Mouse (Mus musculus): ENCODE measurements around the gene Ttc29. TPM values are rescaled to one million over a fixed set of nuclear protein-coding genes. Genes with fewer than 3 reads are reported as not detected.

Gene Ttc29
- polyA plus RNA-seq, 1 experiment = not detected

GRCm38 (mm10) chr8:78344006-78344405 lies 130.9 kb downstream of the Ttc29 start:
- WGBS = 86% methylated on average over 2 of the region's 2 CpGs
- Histone ChIP-seq H3K4me1 (ENCODE audit: control insufficient read depth, insufficient read depth, low read length) (no peaks in the 10 kb centered on the region), H3K27ac (ENCODE audit: insufficient read depth, low read depth, low read length) (no peak overlapping the region), H3K4me3 (ENCODE audit: insufficient read depth, low read depth, low read length) (no peak overlapping the region)
- TF ChIP-seq CTCF (IDR thresholded peaks at IDR 0.05; ENCODE audit: insufficient read depth, low read depth, low read length) (no peak), POLR2A (IDR thresholded peaks at IDR 0.05; ENCODE audit: insufficient read depth, low read depth, low read length) (no peak)

DNA sequence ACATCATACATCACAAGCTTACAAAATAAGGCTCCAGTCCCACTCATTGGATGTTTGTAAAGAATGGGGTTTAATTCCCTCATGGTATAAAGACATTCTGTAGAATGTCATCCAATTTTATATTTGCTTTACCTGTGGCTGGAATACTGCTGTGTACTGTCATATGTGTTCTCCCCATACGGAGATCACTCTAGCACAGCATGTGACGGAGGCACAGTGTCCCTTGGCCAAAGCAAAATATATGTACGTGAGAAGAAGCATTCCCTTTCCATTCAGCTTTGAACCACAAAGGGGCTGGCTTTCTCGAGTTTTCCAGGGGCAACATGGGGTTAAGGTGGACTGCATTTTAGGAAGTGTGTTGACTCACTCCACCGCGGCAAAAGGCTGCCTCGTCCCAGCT lies 132.6 kb downstream of the Ttc29 start:
- Histone ChIP-seq H3K27ac (ENCODE audit: insufficient read depth, low read depth, low read length) (no peak overlapping the region), H3K4me3 (ENCODE audit: insufficient read depth, low read depth, low read length) (no peak overlapping the region), H3K4me1 (ENCODE audit: control insufficient read depth, insufficient read depth, low read length) (no peaks in the 10 kb centered on the region)
- no peak for TF ChIP-seq CTCF (IDR thresholded peaks at IDR 0.05; ENCODE audit: insufficient read depth, low read depth, low read length)
- TF ChIP-seq POLR2A (IDR thresholded peaks at IDR 0.05; ENCODE audit: insufficient read depth, low read depth, low read length) = no peak
- WGBS = 44% methylated on average over 7 of the region's 7 CpGs

- no peak overlapping the region for H3K27ac ChIP-seq (ENCODE audit: insufficient read depth, low read depth, low read length)
- no peaks in the 10 kb centered on the region for H3K4me1 ChIP-seq (ENCODE audit: control insufficient read depth, insufficient read depth, low read length)
- WGBS = 28% methylated on average over 11 of the region's 11 CpGs
- H3K4me3 ChIP-seq (ENCODE audit: insufficient read depth, low read depth, low read length) = no peak overlapping the region
- TF ChIP-seq CTCF (IDR thresholded peaks at IDR 0.05; ENCODE audit: insufficient read depth, low read depth, low read length) = no peak
- no peak for TF ChIP-seq POLR2A (IDR thresholded peaks at IDR 0.05; ENCODE audit: insufficient read depth, low read depth, low read length)
Observed at GRCm38 (mm10) chr8:78346131-78346621, 133.1 kb downstream of the Ttc29 start.

- WGBS = 75% methylated on average over 5 of the region's 5 CpGs
- no peak overlapping the region for H3K4me3 ChIP-seq (ENCODE audit: insufficient read depth, low read depth, low read length)
- H3K27ac ChIP-seq (ENCODE audit: insufficient read depth, low read depth, low read length) = no peak overlapping the region
- TF ChIP-seq POLR2A (IDR thresholded peaks at IDR 0.05; ENCODE audit: insufficient read depth, low read depth, low read length) (no peak), CTCF (IDR thresholded peaks at IDR 0.05; ENCODE audit: insufficient read depth, low read depth, low read length) (no peak)
- no peaks in the 10 kb centered on the region for H3K4me1 ChIP-seq (ENCODE audit: control insufficient read depth, insufficient read depth, low read length)
Observed at GRCm38 (mm10) chr8:78353902-78354301, 140.8 kb downstream of the Ttc29 start.

DNA sequence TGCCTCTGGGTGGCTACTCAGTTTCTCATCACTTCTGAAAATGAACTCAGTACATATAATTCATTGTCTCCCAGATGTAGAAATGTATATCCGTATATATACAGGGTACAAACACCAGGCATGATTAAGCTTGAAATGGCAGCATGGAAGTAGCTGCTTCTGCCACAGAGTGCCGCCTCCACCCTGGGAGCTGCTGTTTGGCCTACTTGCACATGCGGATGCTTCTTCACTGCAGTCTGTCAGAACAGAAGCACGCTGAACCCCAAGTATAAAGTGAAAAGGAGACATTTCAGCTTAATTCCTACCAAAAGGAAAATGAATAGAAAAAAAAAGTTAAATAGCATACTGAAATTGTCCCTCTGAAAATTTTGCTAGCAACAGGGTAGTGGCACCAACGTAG lies 141.7 kb downstream of the Ttc29 start:
- Histone ChIP-seq H3K27ac (ENCODE audit: insufficient read depth, low read depth, low read length) (no peak overlapping the region), H3K4me3 (ENCODE audit: insufficient read depth, low read depth, low read length) (no peak overlapping the region), H3K4me1 (ENCODE audit: control insufficient read depth, insufficient read depth, low read length) (no peaks in the 10 kb centered on the region)
- TF ChIP-seq CTCF (IDR thresholded peaks at IDR 0.05; ENCODE audit: insufficient read depth, low read depth, low read length) = no peak
- no peak for TF ChIP-seq POLR2A (IDR thresholded peaks at IDR 0.05; ENCODE audit: insufficient read depth, low read depth, low read length)
- 91% methylated on average over 5 of the region's 5 CpGs for WGBS

DNA sequence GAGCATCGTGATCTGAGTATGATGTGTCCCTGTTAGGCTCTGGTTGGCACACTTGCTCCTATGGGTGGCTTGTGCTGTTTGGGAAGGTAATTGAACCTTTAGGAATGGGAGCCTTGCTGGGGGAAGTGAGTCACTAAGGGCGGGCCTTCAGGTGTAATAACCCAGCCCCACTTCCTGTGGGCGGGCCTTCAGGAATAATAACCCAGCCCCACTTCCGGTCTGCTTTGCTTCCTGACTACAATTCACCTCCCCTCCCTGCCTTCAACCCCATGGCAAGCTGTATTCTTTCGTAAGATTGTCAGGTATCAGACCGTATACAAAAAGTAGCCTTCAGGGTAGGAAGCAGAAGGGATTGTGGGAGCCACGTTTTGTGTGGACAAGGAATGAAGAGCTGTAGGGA lies 177.7 kb downstream of the Ttc29 start:
- no peak for TF ChIP-seq POLR2A (IDR thresholded peaks at IDR 0.05; ENCODE audit: insufficient read depth, low read depth, low read length)
- Histone ChIP-seq H3K4me3 (ENCODE audit: insufficient read depth, low read depth, low read length) (no peak overlapping the region), H3K27ac (ENCODE audit: insufficient read depth, low read depth, low read length) (no peak overlapping the region), H3K4me1 (ENCODE audit: control insufficient read depth, insufficient read depth, low read length) (no peaks in the 10 kb centered on the region)
- WGBS = 93% methylated on average over 7 of the region's 7 CpGs

- Histone ChIP-seq H3K4me3 (ENCODE audit: insufficient read depth, low read depth, low read length) (no peak overlapping the region), H3K4me1 (ENCODE audit: control insufficient read depth, insufficient read depth, low read length) (peaks cover 6% of the 10 kb centered on the region; the same call in 1 of the 2 replicates), H3K27ac (ENCODE audit: insufficient read depth, low read depth, low read length) (no peak overlapping the region)
- 33% methylated on average over 4 of the region's 4 CpGs for WGBS
- TF ChIP-seq CTCF (IDR thresholded peaks at IDR 0.05; ENCODE audit: insufficient read depth, low read depth, low read length) (no peak), POLR2A (IDR thresholded peaks at IDR 0.05; ENCODE audit: insufficient read depth, low read depth, low read length) (no peak)
Observed at GRCm38 (mm10) chr8:78419272-78419671, 206.2 kb downstream of the Ttc29 start.

DNA sequence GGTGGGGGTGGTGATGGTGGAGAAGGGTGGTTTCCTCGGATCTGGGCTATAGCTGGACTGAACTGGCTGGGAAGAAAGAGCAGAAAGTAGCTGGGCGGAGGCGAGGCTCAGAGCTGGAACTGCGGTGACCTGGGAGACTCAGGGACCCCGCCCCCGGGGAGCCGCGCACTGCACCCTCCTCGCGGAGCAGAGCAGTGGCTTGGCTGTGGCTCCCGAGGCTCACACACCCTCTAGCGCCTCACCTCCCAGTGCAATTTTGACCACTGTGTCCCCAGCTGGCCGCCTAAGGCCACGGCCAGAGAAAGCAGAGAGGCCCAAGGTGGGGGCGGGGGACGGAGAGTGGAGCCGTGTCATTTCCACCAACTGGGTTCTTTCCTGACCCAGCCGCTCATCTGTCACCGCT lies 207.0 kb downstream of the Ttc29 start:
- TF ChIP-seq POLR2A (IDR thresholded peaks at IDR 0.05; ENCODE audit: insufficient read depth, low read depth, low read length) = no peak
- no peak for TF ChIP-seq CTCF (IDR thresholded peaks at IDR 0.05; ENCODE audit: insufficient read depth, low read depth, low read length)
- Histone ChIP-seq H3K4me3 (ENCODE audit: insufficient read depth, low read depth, low read length) (no peak overlapping the region), H3K27ac (ENCODE audit: insufficient read depth, low read depth, low read length) (no peak overlapping the region), H3K4me1 (ENCODE audit: control insufficient read depth, insufficient read depth, low read length) (peaks cover 6% of the 10 kb centered on the region; the same call in 1 of the 2 replicates)
- 3% methylated on average over 19 of the region's 19 CpGs for WGBS

DNA sequence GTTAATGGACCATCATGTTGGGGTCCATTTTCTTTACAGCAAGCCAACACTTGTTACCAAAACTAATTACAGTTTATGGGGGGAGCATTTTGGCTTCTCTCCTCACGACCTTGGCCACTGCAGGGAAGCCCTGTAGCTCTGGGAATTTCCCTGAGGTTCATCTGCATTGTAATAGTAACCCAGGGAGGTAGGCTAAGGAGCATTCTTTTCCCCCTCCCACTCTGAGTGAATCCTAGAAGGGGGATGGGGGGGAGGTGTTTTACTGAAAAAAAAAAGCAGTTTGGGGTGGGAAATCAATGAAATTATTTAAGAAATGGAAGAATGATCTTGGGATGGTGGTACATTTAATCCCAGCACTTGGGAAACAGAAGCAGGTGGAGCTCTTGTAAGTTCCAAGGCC lies 210.8 kb downstream of the Ttc29 start:
- TF ChIP-seq CTCF (IDR thresholded peaks at IDR 0.05; ENCODE audit: insufficient read depth, low read depth, low read length) (no peak), POLR2A (IDR thresholded peaks at IDR 0.05; ENCODE audit: insufficient read depth, low read depth, low read length) (no peak)
- Histone ChIP-seq H3K4me1 (ENCODE audit: control insufficient read depth, insufficient read depth, low read length) (peaks cover 10% of the 10 kb centered on the region; the same call in 1 of the 2 replicates), H3K4me3 (ENCODE audit: insufficient read depth, low read depth, low read length) (no peak overlapping the region), H3K27ac (ENCODE audit: insufficient read depth, low read depth, low read length) (no peak overlapping the region)
- 6% methylated on average over 1 of the region's 1 CpGs for WGBS

DNA sequence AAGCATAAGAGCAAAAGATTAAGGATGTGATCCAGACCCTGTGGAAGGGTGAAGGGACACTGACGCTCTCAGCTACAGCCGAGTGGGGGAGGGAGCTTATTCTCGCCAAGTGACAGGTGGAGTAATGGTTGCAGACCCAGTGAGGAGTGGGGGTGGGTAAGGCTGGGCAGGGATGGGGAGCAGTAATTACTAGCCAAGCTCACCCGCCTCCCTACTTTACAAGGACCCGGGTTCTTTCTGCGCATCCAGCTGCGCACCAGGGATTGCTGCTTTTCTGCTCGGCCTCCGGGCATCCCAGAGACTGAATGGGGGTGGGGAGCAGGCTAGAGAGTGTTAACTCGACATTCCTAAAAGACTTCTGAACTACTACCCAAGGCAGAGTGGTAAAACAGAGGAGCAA lies 213.4 kb downstream of the Ttc29 start:
- WGBS = 6% methylated on average over 10 of the region's 10 CpGs
- Histone ChIP-seq H3K4me3 (ENCODE audit: insufficient read depth, low read depth, low read length) (no peak overlapping the region), H3K4me1 (ENCODE audit: control insufficient read depth, insufficient read depth, low read length) (0 out of 2 replicates have a peak, but pooled peaks cover 4% of the 10 kb centered on the region), H3K27ac (ENCODE audit: insufficient read depth, low read depth, low read length) (no peak overlapping the region)
- TF ChIP-seq CTCF (IDR thresholded peaks at IDR 0.05; ENCODE audit: insufficient read depth, low read depth, low read length) (no peak), POLR2A (IDR thresholded peaks at IDR 0.05; ENCODE audit: insufficient read depth, low read depth, low read length) (no peak)
